Mouse (Mus musculus) embryo, embryonic 10.5 days (tissue): ENCODE measurements around the gene Gak.

ENCODE experiments used
- DNase-seq: peaks from one replicate; pipeline ENCODE4 v3.0.0-alpha.2; 2015; ENCODE audit warnings: low spot score

The Gak gene

GRCm38 (mm10) chr5:108629634-108630483 lies at the start of gene Gak, which contains the start of gene Tmem175:
Gak (minus strand) TSS chr5:108629755.
Tmem175 (plus strand) TSS chr5:108629770.
- DNase-seq = peak; percentile 95

GRCm38 (mm10) chr5:108678296-108678854 lies 48.8 kb upstream of the Gak start:
- no peak for DNase-seq

DNA sequence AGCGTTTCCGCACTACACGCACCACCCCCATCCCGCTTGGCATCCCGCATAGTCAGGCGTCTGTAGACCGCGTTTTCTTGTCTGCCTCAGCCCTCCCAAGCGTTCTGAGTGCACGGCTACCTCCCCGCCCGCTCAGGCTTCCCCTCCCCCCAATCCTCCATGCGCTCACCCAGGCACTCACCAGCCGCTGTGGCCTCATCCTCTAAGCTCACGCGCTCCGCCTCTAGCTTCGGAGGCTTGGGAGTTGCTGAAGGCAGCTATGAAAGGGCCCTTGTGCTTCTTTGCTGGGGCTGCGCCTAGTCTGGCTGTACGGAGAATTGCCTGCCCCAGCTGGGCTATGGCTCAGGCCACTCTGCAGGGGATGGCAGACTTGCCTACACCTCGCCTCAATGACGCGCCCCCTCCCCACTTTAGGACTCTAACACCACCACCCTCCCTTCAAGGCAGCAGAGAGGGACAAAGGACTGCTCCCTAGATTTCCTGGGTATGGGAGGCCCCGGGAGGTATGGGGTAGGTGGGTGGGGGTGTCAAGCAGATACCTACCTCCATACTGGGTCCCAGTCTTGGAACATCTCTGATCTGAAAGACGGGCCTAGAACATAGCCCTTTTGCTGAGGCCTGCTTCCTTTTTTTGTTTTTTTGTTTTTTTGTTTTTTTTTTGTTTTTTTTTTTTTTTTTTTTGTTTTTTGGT lies 48.2 kb upstream of the Gak start:
- peak; percentile 85 for DNase-seq

DNA sequence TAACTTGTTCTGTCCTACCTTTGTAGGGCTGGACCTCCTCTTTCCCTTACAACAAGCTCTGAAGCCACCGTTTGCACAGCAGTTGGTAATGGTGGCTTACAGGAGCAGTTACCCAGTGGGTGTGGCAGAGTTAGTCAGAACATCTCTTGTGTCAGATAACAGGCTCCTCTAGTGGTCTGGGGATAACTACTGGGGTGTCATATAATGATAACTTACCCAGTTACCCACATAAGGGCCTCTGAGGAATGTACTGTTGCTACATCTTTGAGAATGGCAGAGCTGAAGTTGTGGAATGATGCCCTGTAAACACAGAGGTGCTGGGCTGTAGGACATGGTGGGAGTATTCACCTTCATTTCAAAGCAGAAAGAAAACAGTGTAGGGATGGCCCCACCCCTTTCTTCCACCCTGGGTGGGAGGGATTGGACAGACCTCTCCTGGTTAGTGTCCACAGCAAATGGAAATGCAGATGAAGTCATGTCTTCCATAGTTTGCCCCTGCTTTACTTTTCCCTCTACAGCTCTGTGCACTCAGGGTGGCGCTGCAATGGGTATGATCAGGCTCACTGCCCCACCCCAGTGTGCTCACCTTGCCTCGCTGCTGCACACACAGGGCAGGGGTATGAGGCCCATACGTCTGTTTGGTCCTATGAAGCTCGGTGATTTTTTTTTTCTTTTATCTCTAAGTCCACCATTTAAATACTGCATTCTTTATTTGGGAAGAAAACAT lies 47.4 kb upstream of the Gak start:
- DNase-seq = no peak

GRCm38 (mm10) chr5:108675251-108675816 lies 45.8 kb upstream of the Gak start, which contains the start of gene Slc26a1:
Slc26a1 (minus strand) TSS chr5:108675569.
- DNase-seq = no peak

- DNase-seq = no peak
Observed at GRCm38 (mm10) chr5:108674624-108675023, 45.1 kb upstream of the Gak start.

- DNase-seq = no peak
Observed at GRCm38 (mm10) chr5:108671757-108672156, 42.2 kb upstream of the Gak start.

DNA sequence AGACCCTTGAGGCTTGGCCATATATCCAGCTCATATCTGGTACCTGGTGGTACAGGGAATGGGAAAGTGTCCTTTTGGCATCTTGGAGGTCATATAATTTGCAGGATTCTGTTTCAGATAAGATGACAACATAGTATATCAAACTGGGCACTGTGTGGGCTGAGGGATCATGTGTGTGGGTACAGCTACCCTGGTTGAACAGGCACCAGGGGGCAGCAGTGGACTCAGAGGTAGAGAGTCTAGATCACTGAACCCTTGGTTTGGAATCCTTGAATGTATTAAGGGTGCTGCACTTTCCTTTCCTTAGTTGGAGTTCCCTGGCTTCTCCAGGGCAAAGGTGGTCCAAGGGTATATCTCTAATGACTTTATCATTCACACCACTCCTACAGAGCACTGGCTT lies 41.2 kb upstream of the Gak start:
- DNase-seq = peak; percentile 54

DNA sequence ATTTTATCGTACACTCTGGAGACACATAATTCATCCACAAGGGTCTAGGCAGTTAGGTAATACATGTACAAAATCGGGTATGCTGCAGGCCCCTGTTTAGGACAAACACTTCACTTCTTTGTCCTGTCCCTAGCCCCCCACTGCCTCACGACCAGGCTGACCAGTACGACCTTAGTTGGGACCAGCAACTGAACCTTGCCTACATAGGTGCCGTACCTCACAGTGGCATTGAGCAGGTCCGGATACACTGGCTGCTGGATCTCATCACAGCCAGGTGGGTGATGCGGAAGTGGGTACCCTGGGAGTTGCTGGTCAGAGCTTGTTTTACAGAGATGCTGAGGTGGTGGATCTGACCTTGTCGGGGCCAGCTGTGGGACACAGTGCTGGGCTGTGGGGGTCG lies 40.4 kb upstream of the Gak start:
- no peak for DNase-seq

- DNase-seq = peak; percentile 92
Observed at GRCm38 (mm10) chr5:108668977-108669936, 39.7 kb upstream of the Gak start, which contains the start of gene Dgkq. Dgkq (minus strand) TSS chr5:108669672.

DNA sequence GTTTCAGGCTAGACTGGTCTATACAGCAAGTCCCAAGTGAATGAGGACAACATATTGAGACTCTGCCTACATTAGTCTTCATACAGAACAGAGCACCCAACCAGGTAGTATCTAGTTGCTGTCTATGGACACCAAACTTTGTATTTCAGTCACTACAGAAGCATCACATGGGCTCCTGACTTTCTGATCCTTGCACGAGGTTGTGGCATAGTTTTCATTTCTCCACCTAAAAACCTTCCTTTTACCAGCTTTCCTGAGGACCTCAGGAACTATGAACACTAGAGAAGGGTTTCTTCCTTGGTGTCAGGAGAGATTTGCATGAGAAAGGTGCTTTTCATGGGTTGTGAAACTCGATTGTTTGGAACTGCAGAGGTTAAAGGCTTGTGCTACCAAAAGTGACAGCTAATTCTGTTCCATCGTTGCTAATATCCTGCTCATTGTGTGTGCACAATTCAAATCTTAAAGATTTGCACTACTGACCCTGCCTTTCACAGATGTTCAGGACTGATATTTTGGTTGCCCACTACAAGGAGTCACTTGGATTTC lies 38.9 kb upstream of the Gak start:
- DNase-seq = no peak

DNA sequence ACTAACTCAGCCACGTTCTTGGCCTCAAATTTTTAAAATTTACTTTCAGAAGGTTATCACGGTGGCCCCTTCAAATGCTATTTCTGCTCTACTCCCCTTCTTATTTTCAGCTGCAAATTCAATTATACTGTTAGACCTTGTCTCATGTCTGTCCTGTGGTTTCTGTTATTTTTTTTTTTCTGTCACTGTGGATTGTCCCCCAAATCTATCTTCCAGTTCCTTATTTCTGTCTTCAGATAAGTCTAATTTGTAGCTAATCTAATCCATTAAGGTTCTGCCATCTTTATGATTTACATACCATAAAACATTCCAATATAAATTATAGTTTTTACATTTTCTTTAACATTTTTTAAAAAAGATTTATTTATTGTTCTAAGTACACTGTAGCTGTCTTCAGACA lies 37.8 kb upstream of the Gak start:
- no peak for DNase-seq

GRCm38 (mm10) chr5:108665066-108665465 lies 35.5 kb upstream of the Gak start:
- DNase-seq = no peak

- no peak for DNase-seq
Observed at GRCm38 (mm10) chr5:108662772-108663171, 33.2 kb upstream of the Gak start.

DNA sequence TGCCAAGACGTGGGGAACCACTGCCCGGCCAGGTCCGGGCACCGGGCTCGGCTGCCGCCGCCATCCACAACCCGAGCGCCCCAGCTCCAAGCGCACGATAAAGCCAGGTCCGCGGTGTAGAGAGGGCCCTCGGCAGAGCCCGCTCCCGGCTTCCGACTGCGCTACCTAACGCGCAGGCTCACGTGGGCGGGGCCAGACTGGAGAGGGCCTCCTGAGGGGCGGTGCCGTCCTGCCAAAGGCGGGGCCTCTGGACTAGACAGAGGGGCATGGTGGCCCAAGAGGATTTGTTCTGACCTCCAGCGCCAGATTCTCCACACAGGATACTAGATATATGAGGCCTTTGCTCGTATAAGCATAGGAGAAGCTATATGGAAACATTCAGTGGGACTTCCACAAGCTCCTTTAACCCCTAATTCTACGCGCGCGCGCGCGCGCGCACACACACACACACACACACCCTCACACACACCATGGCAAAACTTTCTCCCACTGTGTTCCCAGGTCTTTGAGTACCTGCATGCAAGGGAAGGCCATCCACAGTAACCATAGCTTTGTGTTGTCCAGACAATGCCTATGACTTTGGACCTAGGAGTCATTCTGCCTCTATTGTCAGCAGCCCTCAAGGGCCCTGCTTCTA lies 31.2 kb upstream of the Gak start:
- DNase-seq = peak; percentile 96

DNA sequence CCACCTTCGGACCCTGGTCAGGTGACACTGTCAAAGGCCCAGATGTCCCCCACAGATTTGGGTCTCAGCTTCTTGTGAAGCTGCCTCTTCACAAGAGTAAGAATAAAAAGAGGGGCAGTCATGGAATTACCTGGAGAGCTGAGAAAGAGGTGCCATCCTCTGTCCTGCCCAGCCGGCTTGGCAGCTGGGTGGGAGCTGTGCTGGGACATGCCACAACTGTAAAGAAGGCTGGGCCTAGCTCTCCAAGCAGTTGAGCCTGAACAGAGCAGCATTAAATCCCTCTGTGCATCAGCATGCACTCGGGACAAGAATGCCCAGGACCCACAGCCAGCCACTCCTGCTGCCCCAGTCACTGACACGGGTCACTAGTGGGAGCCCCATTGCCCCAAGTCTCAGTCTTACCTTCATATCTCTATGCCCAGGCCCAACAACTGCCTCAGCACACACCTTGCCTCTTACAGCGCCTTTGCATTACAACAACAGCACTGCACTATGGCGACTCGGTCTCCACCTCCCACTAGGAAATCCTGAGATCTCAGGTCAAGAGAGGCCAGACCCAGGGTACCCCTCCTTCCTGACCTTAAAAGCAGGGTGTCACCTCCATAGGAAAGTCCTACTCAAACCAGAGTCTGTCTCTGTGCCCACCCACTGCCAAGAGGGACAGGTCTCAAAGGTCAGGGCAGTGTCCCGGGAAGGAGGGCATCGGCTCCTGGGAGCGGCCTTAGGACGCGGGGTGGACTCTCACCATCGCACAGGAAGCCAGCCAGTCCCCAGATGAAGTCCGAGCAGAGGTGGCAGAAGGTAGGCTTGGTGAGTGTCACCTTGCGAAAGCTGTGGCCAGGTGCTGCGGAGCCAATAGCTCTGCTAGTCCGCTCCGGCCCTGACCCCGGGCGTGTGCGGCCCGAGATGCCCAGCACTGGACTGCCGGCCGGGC lies 30.4 kb upstream of the Gak start, which contains the start of gene Idua:
Gene Idua (plus strand): TSS at position 634 of the 934 bp plus-strand sequence.
- no peak for DNase-seq

DNA sequence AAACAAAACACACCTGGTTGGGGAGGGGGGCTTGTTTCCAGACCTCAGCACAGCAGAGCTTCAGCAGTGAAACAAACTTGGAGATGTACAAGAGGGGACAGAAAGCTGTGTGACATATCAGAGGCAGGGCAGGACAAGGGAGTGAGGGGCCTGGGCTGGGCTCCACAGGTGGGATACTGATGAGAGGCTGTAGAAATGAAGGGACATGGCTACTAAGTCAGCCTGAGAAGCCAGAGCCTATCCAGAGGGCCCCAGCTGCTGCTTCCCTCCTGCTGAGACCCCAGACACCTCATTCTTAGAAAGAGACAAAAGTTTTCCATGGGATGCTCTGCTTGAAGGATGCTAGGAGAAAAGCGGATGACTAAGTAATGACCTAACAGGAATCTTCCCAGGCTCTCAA lies 29.1 kb upstream of the Gak start:
- DNase-seq = no peak

DNA sequence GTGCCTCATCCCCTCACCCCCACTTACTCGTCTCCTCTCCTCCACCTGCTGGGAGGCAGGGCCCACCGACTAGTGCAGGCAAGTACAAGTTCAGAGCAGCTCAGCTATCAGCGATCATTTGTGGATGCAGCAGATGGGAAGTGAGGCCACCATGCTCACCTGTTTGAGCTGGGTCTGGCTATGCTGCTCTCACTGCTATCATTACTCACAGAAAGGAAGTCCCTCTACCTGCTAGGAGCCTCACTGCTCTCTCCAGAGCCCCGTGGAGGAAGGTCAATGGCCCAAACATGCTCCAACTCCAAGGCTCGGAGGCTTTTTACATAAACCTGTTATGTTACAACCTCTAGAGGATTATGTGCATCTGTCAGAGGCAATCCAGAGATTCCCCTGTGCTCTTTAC lies 27.9 kb upstream of the Gak start:
- no peak for DNase-seq
